Mouse (Mus musculus): Measurements from ENCODE around the gene Otop2. TPM values are rescaled to one million over a fixed set of nuclear protein-coding genes. Genes with fewer than 3 reads are reported as not detected.

Gene Otop2
- total and polyA plus RNA-seq, 3 experiments: not detected

DNA sequence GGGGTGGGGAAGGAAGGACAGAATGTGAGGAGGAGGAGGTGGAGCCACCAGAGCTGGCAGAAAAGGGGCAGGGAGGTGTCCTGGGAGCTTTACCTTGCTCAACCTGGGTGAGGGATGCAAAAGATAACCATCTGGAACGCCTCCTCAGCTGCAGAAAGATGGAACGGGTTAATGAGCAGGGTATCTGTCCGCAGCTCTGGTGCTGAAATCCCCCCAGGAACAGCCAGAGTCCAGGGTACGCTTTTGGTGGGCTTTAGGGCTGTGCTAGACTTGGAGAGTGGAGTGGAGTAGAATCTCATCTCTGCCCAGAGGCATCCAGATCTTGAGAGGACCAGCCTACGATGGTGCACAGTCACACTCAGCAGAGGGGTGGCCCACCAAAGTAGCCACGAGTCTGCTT lies 29.2 kb downstream of the Otop2 start:
- in situ Hi-C loops (cut with MboI; ENCODE audit: low pct_ligation_motif_present, low pct_unique_long_range_greater_than_20kb, low sequenced_read_pairs) (no loop called here), dilution Hi-C loops (cut with MboI; ENCODE audit: extremely low pct_ligation_motif_present, extremely low pct_unique_long_range_greater_than_20kb, low sequenced_read_pairs) (no loop called here)
- H3K4me2 ChIP-seq (ENCODE audit: insufficient read depth, low read depth, poor library complexity, severe bottlenecking): no peak overlapping the region
- no peak overlapping the region for H3K27ac ChIP-seq (ENCODE audit: insufficient read depth, low read depth)
- TF ChIP-seq USF2 (conservative IDR thresholded peaks at IDR 0.05; ENCODE audit: low read depth, low read length): no peak
- no peak for TF ChIP-seq E2F4 (IDR thresholded peaks at IDR 0.05; ENCODE audit: insufficient replicate concordance, low read depth, low read length)
- no peak overlapping the region for H3K4me3 ChIP-seq (replicated peaks in 1 of 3; ENCODE audit: low read depth in 2 of 3, low read length in 2 of 3, poor library complexity in 1 of 3)
- no peaks in the 10 kb centered on the region for H3K36me3 ChIP-seq (replicated peaks in 1 of 2; ENCODE audit: control insufficient read depth in 1 of 2, insufficient read depth in 1 of 2, low read length in 1 of 2)
- peaks cover 4% of the 10 kb centered on the region for H3K9me3 ChIP-seq (replicated peaks; ENCODE audit: low read length)
- H3K79me2 ChIP-seq (replicated peaks; ENCODE audit: control insufficient read depth, extremely low read depth, insufficient read depth, poor library complexity, severe bottlenecking): no peaks in the 10 kb centered on the region
- H3K4me1 ChIP-seq (ENCODE audit: control insufficient read depth in 1 of 2, insufficient read depth in 2 of 2): no peaks in the 10 kb centered on the region
- no peak overlapping the region for H3K9ac ChIP-seq (ENCODE audit: insufficient read depth, low read depth)
- peaks cover 96% of the 10 kb centered on the region for H3K27me3 ChIP-seq (replicated peaks)
- no peak for DNase-seq (ENCODE audit: extremely low read depth)

- Histone ChIP-seq H3K9ac (ENCODE audit: insufficient read depth, low read depth) (no peak overlapping the region), H3K27me3 (replicated peaks) (peaks cover 96% of the 10 kb centered on the region), H3K4me3 (replicated peaks in 1 of 3; ENCODE audit: low read depth in 2 of 3, low read length in 2 of 3, poor library complexity in 1 of 3) (no peak overlapping the region), H3K4me1 (ENCODE audit: control insufficient read depth in 1 of 2, insufficient read depth in 2 of 2) (no peaks in the 10 kb centered on the region), H3K9me3 (replicated peaks; ENCODE audit: low read length) (peaks cover 4% of the 10 kb centered on the region), H3K27ac (ENCODE audit: insufficient read depth, low read depth) (no peak overlapping the region), H3K4me2 (ENCODE audit: insufficient read depth, low read depth, poor library complexity, severe bottlenecking) (no peak overlapping the region), H3K36me3 (replicated peaks in 1 of 2; ENCODE audit: control insufficient read depth in 1 of 2, insufficient read depth in 1 of 2, low read length in 1 of 2) (no peaks in the 10 kb centered on the region), H3K79me2 (replicated peaks; ENCODE audit: control insufficient read depth, extremely low read depth, insufficient read depth, poor library complexity, severe bottlenecking) (no peaks in the 10 kb centered on the region)
- no peak for DNase-seq (ENCODE audit: extremely low read depth)
- dilution Hi-C loops (cut with MboI; ENCODE audit: extremely low pct_ligation_motif_present, extremely low pct_unique_long_range_greater_than_20kb, low sequenced_read_pairs) (no loop called here), in situ Hi-C loops (cut with MboI; ENCODE audit: low pct_ligation_motif_present, low pct_unique_long_range_greater_than_20kb, low sequenced_read_pairs) (no loop called here)
- TF ChIP-seq PAX5 (IDR thresholded peaks at IDR 0.05; ENCODE audit: low read length) (no peak), TCF12 (IDR thresholded peaks at IDR 0.05; ENCODE audit: low read depth, low read length) (no peak), ZMIZ1 (IDR thresholded peaks at IDR 0.05; ENCODE audit: low read depth, low read length) (no peak), NELFE (IDR thresholded peaks at IDR 0.05; ENCODE audit: low read depth, low read length) (no peak), ZC3H11A (IDR thresholded peaks at IDR 0.05; ENCODE audit: low read depth, low read length) (no peak), MAFK (IDR thresholded peaks at IDR 0.05; ENCODE audit: insufficient replicate concordance, low read length) (no peak), USF2 (conservative IDR thresholded peaks at IDR 0.05; ENCODE audit: low read depth, low read length) (no peak)
Observed at GRCm38 (mm10) chr11:115337350-115337749, 30.4 kb downstream of the Otop2 start.

GRCm38 (mm10) chr11:115337826-115338225 lies 30.9 kb downstream of the Otop2 start:
- dilution Hi-C loops (cut with MboI; ENCODE audit: extremely low pct_ligation_motif_present, extremely low pct_unique_long_range_greater_than_20kb, low sequenced_read_pairs): no loop called here
- in situ Hi-C loops (cut with MboI; ENCODE audit: low pct_ligation_motif_present, low pct_unique_long_range_greater_than_20kb, low sequenced_read_pairs): no loop called here
- no peak for TF ChIP-seq MEF2A (IDR thresholded peaks at IDR 0.05; ENCODE audit: borderline replicate concordance, low read depth, low read length)
- H3K79me2 ChIP-seq (replicated peaks; ENCODE audit: control insufficient read depth, extremely low read depth, insufficient read depth, poor library complexity, severe bottlenecking): no peaks in the 10 kb centered on the region
- H3K27me3 ChIP-seq (replicated peaks): peaks cover 96% of the 10 kb centered on the region
- H3K4me2 ChIP-seq (ENCODE audit: insufficient read depth, low read depth, poor library complexity, severe bottlenecking): no peak overlapping the region
- H3K9ac ChIP-seq (ENCODE audit: insufficient read depth, low read depth): no peak overlapping the region
- no peaks in the 10 kb centered on the region for H3K4me1 ChIP-seq (ENCODE audit: control insufficient read depth in 1 of 2, insufficient read depth in 2 of 2)
- no peak for DNase-seq (ENCODE audit: extremely low read depth)
- peaks cover 4% of the 10 kb centered on the region for H3K9me3 ChIP-seq (replicated peaks; ENCODE audit: low read length)
- no peak overlapping the region for H3K4me3 ChIP-seq (replicated peaks in 1 of 3; ENCODE audit: low read depth in 2 of 3, low read length in 2 of 3, poor library complexity in 1 of 3)
- no peak overlapping the region for H3K27ac ChIP-seq (ENCODE audit: insufficient read depth, low read depth)
- H3K36me3 ChIP-seq (replicated peaks in 1 of 2; ENCODE audit: control insufficient read depth in 1 of 2, insufficient read depth in 1 of 2, low read length in 1 of 2): no peaks in the 10 kb centered on the region

Data from CH12.LX (cell line).